Mouse (Mus musculus) limb, embryonic 15.5 days (tissue): ENCODE data around the gene Ccpg1. TPM values are rescaled to one million over a fixed set of nuclear protein-coding genes. Genes with fewer than 3 reads are reported as not detected.
A peak's percentile ranks its signal among the peaks of the same experiment; 100 is the strongest.

Source experiments
- ATAC-seq: fragments of 200-750 bp; cut with Nextera tagmentation; 2 replicates; pipeline ENCODE4 v1.8.0; 2017; ENCODE audit warnings: low read depth, moderate TSS enrichment; ENCODE audit not compliant: insufficient number of reproducible peaks, low FRiP score, low TSS enrichment
- H3K27ac ChIP-seq: fragments of 300-500 bp; sonication (generic); 2 replicates; pipeline ENCODE4 v1.5.1; 2015; ENCODE audit warnings: moderate library complexity, mild to moderate bottlenecking, inconsistent platforms
- H3K27me3 ChIP-seq: fragments of 300-500 bp; sonication (generic); 2 replicates; pipeline ENCODE4 v1.6.1; 2015; ENCODE audit warnings: inconsistent platforms
- H3K36me3 ChIP-seq: fragments of 300-500 bp; sonication (generic); 2 replicates; pipeline ENCODE4 v1.6.1; 2015; ENCODE audit warnings: inconsistent platforms
- H3K4me1 ChIP-seq: fragments of 300-500 bp; sonication (generic); 2 replicates; pipeline ENCODE4 v1.6.1; 2015; ENCODE audit warnings: inconsistent platforms
- H3K4me2 ChIP-seq: fragments of 300-500 bp; sonication (generic); 2 replicates; pipeline ENCODE4 v1.6.1; 2015; ENCODE audit warnings: mild to moderate bottlenecking, inconsistent platforms
- H3K4me3 ChIP-seq: fragments of 300-500 bp; sonication (generic); 2 replicates; pipeline ENCODE4 v1.5.1; 2015; ENCODE audit warnings: mild to moderate bottlenecking, inconsistent platforms
- H3K9ac ChIP-seq: fragments of 300-500 bp; sonication (generic); 2 replicates; pipeline ENCODE4 v1.6.1; 2015; ENCODE audit warnings: inconsistent platforms
- H3K9me3 ChIP-seq: fragments of 300-500 bp; sonication (generic); 2 replicates; pipeline ENCODE4 v1.6.1; 2016; ENCODE audit warnings: inconsistent platforms
- WGBS: fragments of 180-500 bp; shearing (Covaris S2); methylation state at CpG from one replicate; pipeline ENCODE4 v1.1.7; 2015; 5-methylcytosine and 5-hydroxymethylcytosine counted together
- polyA plus RNA-seq: library from polyadenylated mRNA; unstranded; fragments of >200 nt; fragmentation: Nextera tagmentation; extraction: Ambion mirVana; gene quantifications from 2 replicates; pipeline ENCODE4 v1.2.1, GENCODE M21; 2015

Ccpg1 gene
- 33.1 and 37.6 TPM in 2 replicates for polyA plus RNA-seq

GRCm38 (mm10) chr9:72985250-72986220 lies at the start of gene Ccpg1, which contains the start of gene Ccpg1os:
Gene Ccpg1, plus strand, starts transcription at chr9:72985429.
Gene Ccpg1os, minus strand, starts transcription at chr9:72985382.
- under 1% methylated on average over 88 of the region's 88 CpGs for WGBS
- Histone ChIP-seq H3K27ac (peak within 1 kb of the TSS; percentile 60; the same call in 1 of the 2 replicates), H3K4me3 (peak within 1 kb of the TSS; percentile 92), H3K9me3 (no peaks in the 10 kb centered on the region), H3K4me1 (peaks cover 10% of the 10 kb centered on the region), H3K27me3 (0 out of 2 replicates have a peak, but pooled peaks cover 3% of the 10 kb centered on the region), H3K9ac (peak within 1 kb of the TSS; percentile 63), H3K36me3 (no peaks in the 10 kb centered on the region), H3K4me2 (peak within 1 kb of the TSS; percentile 79)
- peak; percentile 98 for ATAC-seq

GRCm38 (mm10) chr9:72936301-72936700 lies 48.9 kb upstream of the Ccpg1 start:
- Histone ChIP-seq H3K36me3 (peaks cover 19% of the 10 kb centered on the region; the same call in 1 of the 2 replicates), H3K4me1 (no peaks in the 10 kb centered on the region), H3K27ac (no peak overlapping the region), H3K27me3 (no peaks in the 10 kb centered on the region), H3K9me3 (no peaks in the 10 kb centered on the region), H3K4me3 (no peak overlapping the region), H3K4me2 (no peak overlapping the region), H3K9ac (no peak overlapping the region)
- ATAC-seq: no peak
- WGBS: 71% methylated on average over 2 of the region's 2 CpGs

GRCm38 (mm10) chr9:72943424-72943823 lies 41.8 kb upstream of the Ccpg1 start:
- peaks cover 46% of the 10 kb centered on the region for H3K36me3 ChIP-seq
- 64% methylated on average over 3 of the region's 3 CpGs for WGBS
- H3K4me3 ChIP-seq: no peak overlapping the region
- ATAC-seq: no peak
- H3K9me3 ChIP-seq: no peaks in the 10 kb centered on the region
- H3K4me2 ChIP-seq: no peak overlapping the region
- no peak overlapping the region for H3K27ac ChIP-seq
- H3K9ac ChIP-seq: no peak overlapping the region
- no peaks in the 10 kb centered on the region for H3K4me1 ChIP-seq
- no peaks in the 10 kb centered on the region for H3K27me3 ChIP-seq

- ATAC-seq: no peak
- no peaks in the 10 kb centered on the region for H3K4me1 ChIP-seq
- H3K4me2 ChIP-seq: no peak overlapping the region
- H3K36me3 ChIP-seq: peaks cover 46% of the 10 kb centered on the region
- no peak overlapping the region for H3K27ac ChIP-seq
- H3K27me3 ChIP-seq: no peaks in the 10 kb centered on the region
- 89% methylated on average over 13 of the region's 13 CpGs for WGBS
- H3K9me3 ChIP-seq: no peaks in the 10 kb centered on the region
- no peak overlapping the region for H3K4me3 ChIP-seq
- H3K9ac ChIP-seq: no peak overlapping the region
These were observed 40.9 kb upstream of the Ccpg1 start for GRCm38 (mm10) chr9:72944286-72944685.

GRCm38 (mm10) chr9:72947010-72947409 lies 38.2 kb upstream of the Ccpg1 start:
- H3K27ac ChIP-seq: no peak overlapping the region
- 94% methylated on average over 1 of the region's 1 CpGs for WGBS
- H3K36me3 ChIP-seq: peaks cover 51% of the 10 kb centered on the region
- no peaks in the 10 kb centered on the region for H3K27me3 ChIP-seq
- no peak overlapping the region for H3K4me3 ChIP-seq
- no peak overlapping the region for H3K9ac ChIP-seq
- H3K9me3 ChIP-seq: no peaks in the 10 kb centered on the region
- no peak overlapping the region for H3K4me2 ChIP-seq
- no peak for ATAC-seq
- H3K4me1 ChIP-seq: peaks cover 3% of the 10 kb centered on the region; the same call in 1 of the 2 replicates

- ATAC-seq: no peak
- whole genome bisulfite sequencing: 63% methylated on average over 7 of the region's 7 CpGs
- H3K4me3 ChIP-seq: no peak overlapping the region
These were observed 35.7 kb upstream of the Ccpg1 start for GRCm38 (mm10) chr9:72949572-72949971.

GRCm38 (mm10) chr9:72954746-72955145 lies 30.5 kb upstream of the Ccpg1 start:
- Histone ChIP-seq H3K4me1 (peaks cover 11% of the 10 kb centered on the region; the same call in 1 of the 2 replicates), H3K4me3 (no peak overlapping the region), H3K36me3 (peaks cover 3% of the 10 kb centered on the region; the same call in 1 of the 2 replicates), H3K27me3 (no peaks in the 10 kb centered on the region), H3K27ac (no peak overlapping the region), H3K9ac (no peak overlapping the region), H3K9me3 (no peaks in the 10 kb centered on the region), H3K4me2 (no peak overlapping the region)
- ATAC-seq: no peak
- WGBS: 54% methylated on average over 2 of the region's 2 CpGs

More at GRCm38 (mm10) chr9:72949572-72949971, 35.7 kb upstream of the Ccpg1 start:
- no peak overlapping the region for H3K4me2 ChIP-seq
- H3K36me3 ChIP-seq: peaks cover 32% of the 10 kb centered on the region
- H3K27me3 ChIP-seq: no peaks in the 10 kb centered on the region
- H3K9ac ChIP-seq: no peak overlapping the region
- H3K27ac ChIP-seq: no peak overlapping the region
- H3K4me1 ChIP-seq: peaks cover 3% of the 10 kb centered on the region; the same call in 1 of the 2 replicates
- no peaks in the 10 kb centered on the region for H3K9me3 ChIP-seq

- Histone ChIP-seq H3K27ac (no peak overlapping the region), H3K36me3 (no peaks in the 10 kb centered on the region), H3K4me3 (no peak overlapping the region), H3K9ac (no peak overlapping the region), H3K27me3 (no peaks in the 10 kb centered on the region), H3K4me1 (peaks cover 11% of the 10 kb centered on the region; the same call in 1 of the 2 replicates), H3K9me3 (no peaks in the 10 kb centered on the region), H3K4me2 (no peak overlapping the region)
- 13% methylated on average over 1 of the region's 1 CpGs for WGBS
- ATAC-seq: no peak
These were observed 29.7 kb upstream of the Ccpg1 start for GRCm38 (mm10) chr9:72955546-72955945.

GRCm38 (mm10) chr9:72958521-72959450 lies 26.4 kb upstream of the Ccpg1 start, which contains the start of the genes Dyx1c1 and Gm44503:
Gene Dyx1c1, plus strand, starts transcription at chr9:72958785.
Gene Gm44503, plus strand, starts transcription at chr9:72958852.
- 1% methylated on average over 43 of the region's 43 CpGs for WGBS
- Histone ChIP-seq H3K4me3 (peak within 1 kb of the TSS; percentile 66), H3K9ac (peak within 1 kb of the TSS; percentile 47), H3K9me3 (no peaks in the 10 kb centered on the region), H3K27me3 (no peaks in the 10 kb centered on the region), H3K27ac (peak within 1 kb of the TSS; percentile 54; the same call in 1 of the 2 replicates), H3K36me3 (no peaks in the 10 kb centered on the region), H3K4me1 (0 out of 2 replicates have a peak, but pooled peaks cover 8% of the 10 kb centered on the region), H3K4me2 (peak within 1 kb of the TSS; percentile 79)
- ATAC-seq: peak; percentile 72

- 70% methylated on average over 8 of the region's 8 CpGs for WGBS
- H3K4me1 ChIP-seq: 0 out of 2 replicates have a peak, but pooled peaks cover 8% of the 10 kb centered on the region
- H3K27ac ChIP-seq: no peak overlapping the region
- no peaks in the 10 kb centered on the region for H3K36me3 ChIP-seq
- no peak overlapping the region for H3K9ac ChIP-seq
- no peak overlapping the region for H3K4me3 ChIP-seq
- H3K4me2 ChIP-seq: no peak overlapping the region
- ATAC-seq: no peak
- H3K9me3 ChIP-seq: no peaks in the 10 kb centered on the region
- no peaks in the 10 kb centered on the region for H3K27me3 ChIP-seq
These were observed 23.9 kb upstream of the Ccpg1 start for GRCm38 (mm10) chr9:72961346-72961745.

GRCm38 (mm10) chr9:72961959-72962358 lies 23.3 kb upstream of the Ccpg1 start:
- no peak for ATAC-seq
- H3K27me3 ChIP-seq: no peaks in the 10 kb centered on the region

More at GRCm38 (mm10) chr9:72961959-72962358, 23.3 kb upstream of the Ccpg1 start:
- H3K4me2 ChIP-seq: no peak overlapping the region
- H3K9me3 ChIP-seq: no peaks in the 10 kb centered on the region
- H3K4me3 ChIP-seq: no peak overlapping the region
- 75% methylated on average over 15 of the region's 15 CpGs for WGBS
- H3K4me1 ChIP-seq: 0 out of 2 replicates have a peak, but pooled peaks cover 8% of the 10 kb centered on the region
- no peak overlapping the region for H3K9ac ChIP-seq
- H3K27ac ChIP-seq: no peak overlapping the region
- H3K36me3 ChIP-seq: no peaks in the 10 kb centered on the region
